Mouse (Mus musculus): ENCODE results near the gene Mturn. TPM values are rescaled to one million over a fixed set of nuclear protein-coding genes. Genes with fewer than 3 reads are reported as not detected.

Gene Mturn
- polyA plus RNA-seq (2011; ENCODE audit: insufficient read length, low read depth, missing spikeins) = 1.3 and 1.8 TPM in 2 replicates

GRCm38 (mm10) chr6:54680891-54681745 is at the start of gene Mturn:
TSS of gene Mturn (plus strand) at chr6:54681624.
- TF ChIP-seq POLR2A (IDR thresholded peaks at IDR 0.05; ENCODE audit: low read depth, low read length) (no peak), CTCF (IDR thresholded peaks at IDR 0.05; ENCODE audit: borderline replicate concordance, insufficient read depth, low read length) (no peak)
- H3K27ac ChIP-seq (ENCODE audit: insufficient read depth, low read length) = no peak within 1 kb of the TSS
- peak within 1 kb of the TSS; percentile 86 for H3K4me3 ChIP-seq (ENCODE audit: insufficient read depth, low read length)
- no peaks in the 10 kb centered on the region for H3K4me1 ChIP-seq (ENCODE audit: control insufficient read depth, insufficient read depth, low read length)

GRCm38 (mm10) chr6:54639877-54640276 is 41.5 kb upstream of the Mturn start:
- no peaks in the 10 kb centered on the region for H3K4me1 ChIP-seq (ENCODE audit: control insufficient read depth, insufficient read depth, low read length)
- no peak overlapping the region for H3K27ac ChIP-seq (ENCODE audit: insufficient read depth, low read length)
- no peak overlapping the region for H3K4me3 ChIP-seq (ENCODE audit: insufficient read depth, low read length)
- TF ChIP-seq POLR2A (IDR thresholded peaks at IDR 0.05; ENCODE audit: low read depth, low read length) = no peak
- TF ChIP-seq CTCF (IDR thresholded peaks at IDR 0.05; ENCODE audit: borderline replicate concordance, insufficient read depth, low read length) = no peak

GRCm38 (mm10) chr6:54641953-54642352 is 39.5 kb upstream of the Mturn start:
- no peak for TF ChIP-seq CTCF (IDR thresholded peaks at IDR 0.05; ENCODE audit: borderline replicate concordance, insufficient read depth, low read length)
- TF ChIP-seq POLR2A (IDR thresholded peaks at IDR 0.05; ENCODE audit: low read depth, low read length) = no peak

GRCm38 (mm10) chr6:54643181-54643580 is 38.2 kb upstream of the Mturn start:
- Histone ChIP-seq H3K4me1 (ENCODE audit: control insufficient read depth, insufficient read depth, low read length) (no peaks in the 10 kb centered on the region), H3K27ac (ENCODE audit: insufficient read depth, low read length) (no peak overlapping the region), H3K4me3 (ENCODE audit: insufficient read depth, low read length) (no peak overlapping the region)
- no peak for TF ChIP-seq CTCF (IDR thresholded peaks at IDR 0.05; ENCODE audit: borderline replicate concordance, insufficient read depth, low read length)
- TF ChIP-seq POLR2A (IDR thresholded peaks at IDR 0.05; ENCODE audit: low read depth, low read length) = no peak

More at GRCm38 (mm10) chr6:54641953-54642352, 39.5 kb upstream of the Mturn start:
- Histone ChIP-seq H3K27ac (ENCODE audit: insufficient read depth, low read length) (no peak overlapping the region), H3K4me1 (ENCODE audit: control insufficient read depth, insufficient read depth, low read length) (no peaks in the 10 kb centered on the region), H3K4me3 (ENCODE audit: insufficient read depth, low read length) (no peak overlapping the region)

- peaks cover 3% of the 10 kb centered on the region; the same call in 1 of the 2 replicates for H3K4me1 ChIP-seq (ENCODE audit: control insufficient read depth, insufficient read depth, low read length)
- no peak for TF ChIP-seq CTCF (IDR thresholded peaks at IDR 0.05; ENCODE audit: borderline replicate concordance, insufficient read depth, low read length)
- H3K4me3 ChIP-seq (ENCODE audit: insufficient read depth, low read length) = no peak overlapping the region
- no peak overlapping the region for H3K27ac ChIP-seq (ENCODE audit: insufficient read depth, low read length)
Observed at GRCm38 (mm10) chr6:54655471-54656095, 25.8 kb upstream of the Mturn start.

GRCm38 (mm10) chr6:54657861-54658260 is 23.6 kb upstream of the Mturn start:
- TF ChIP-seq CTCF (IDR thresholded peaks at IDR 0.05; ENCODE audit: borderline replicate concordance, insufficient read depth, low read length) = no peak
- no peak for TF ChIP-seq POLR2A (IDR thresholded peaks at IDR 0.05; ENCODE audit: low read depth, low read length)
- H3K4me3 ChIP-seq (ENCODE audit: insufficient read depth, low read length) = no peak overlapping the region
- no peak overlapping the region for H3K27ac ChIP-seq (ENCODE audit: insufficient read depth, low read length)

GRCm38 (mm10) chr6:54669868-54670267 is 11.6 kb upstream of the Mturn start:
- Histone ChIP-seq H3K27ac (ENCODE audit: insufficient read depth, low read length) (no peak overlapping the region), H3K4me3 (ENCODE audit: insufficient read depth, low read length) (no peak overlapping the region), H3K4me1 (ENCODE audit: control insufficient read depth, insufficient read depth, low read length) (no peaks in the 10 kb centered on the region)
- TF ChIP-seq POLR2A (IDR thresholded peaks at IDR 0.05; ENCODE audit: low read depth, low read length) (no peak), CTCF (IDR thresholded peaks at IDR 0.05; ENCODE audit: borderline replicate concordance, insufficient read depth, low read length) (no peak)

More at GRCm38 (mm10) chr6:54657861-54658260, 23.6 kb upstream of the Mturn start:
- peaks cover 3% of the 10 kb centered on the region; the same call in 1 of the 2 replicates for H3K4me1 ChIP-seq (ENCODE audit: control insufficient read depth, insufficient read depth, low read length)

- no peak overlapping the region for H3K27ac ChIP-seq (ENCODE audit: insufficient read depth, low read length)
- no peak for TF ChIP-seq CTCF (IDR thresholded peaks at IDR 0.05; ENCODE audit: borderline replicate concordance, insufficient read depth, low read length)
- no peak for TF ChIP-seq POLR2A (IDR thresholded peaks at IDR 0.05; ENCODE audit: low read depth, low read length)
- H3K4me3 ChIP-seq (ENCODE audit: insufficient read depth, low read length) = no peak overlapping the region
- H3K4me1 ChIP-seq (ENCODE audit: control insufficient read depth, insufficient read depth, low read length) = no peaks in the 10 kb centered on the region
Observed at GRCm38 (mm10) chr6:54672901-54673300, 8.5 kb upstream of the Mturn start.

- no peak overlapping the region for H3K27ac ChIP-seq (ENCODE audit: insufficient read depth, low read length)
- H3K4me3 ChIP-seq (ENCODE audit: insufficient read depth, low read length) = no peak overlapping the region
- H3K4me1 ChIP-seq (ENCODE audit: control insufficient read depth, insufficient read depth, low read length) = no peaks in the 10 kb centered on the region
- TF ChIP-seq POLR2A (IDR thresholded peaks at IDR 0.05; ENCODE audit: low read depth, low read length) (no peak), CTCF (IDR thresholded peaks at IDR 0.05; ENCODE audit: borderline replicate concordance, insufficient read depth, low read length) (no peak)
Observed at GRCm38 (mm10) chr6:54679686-54680085, 1.7 kb upstream of the Mturn start.

All from embryonic fibroblast, embryonic 13.5 days (primary cell).